Mouse (Mus musculus): ENCODE results near the gene Rmnd5a. TPM values are rescaled to one million over a fixed set of nuclear protein-coding genes. Genes with fewer than 3 reads are reported as not detected.
A peak's percentile ranks its signal among the peaks of the same experiment; 100 is the strongest.
"Not testable (repeated sequence)": the region's sequence is repeated elsewhere in the genome, so short reads cannot be mapped to it uniquely, and the experiment has no call there.

The Rmnd5a gene
- polyA plus RNA-seq, 1 experiment from 2014 or later: 13.9 TPM

DNA sequence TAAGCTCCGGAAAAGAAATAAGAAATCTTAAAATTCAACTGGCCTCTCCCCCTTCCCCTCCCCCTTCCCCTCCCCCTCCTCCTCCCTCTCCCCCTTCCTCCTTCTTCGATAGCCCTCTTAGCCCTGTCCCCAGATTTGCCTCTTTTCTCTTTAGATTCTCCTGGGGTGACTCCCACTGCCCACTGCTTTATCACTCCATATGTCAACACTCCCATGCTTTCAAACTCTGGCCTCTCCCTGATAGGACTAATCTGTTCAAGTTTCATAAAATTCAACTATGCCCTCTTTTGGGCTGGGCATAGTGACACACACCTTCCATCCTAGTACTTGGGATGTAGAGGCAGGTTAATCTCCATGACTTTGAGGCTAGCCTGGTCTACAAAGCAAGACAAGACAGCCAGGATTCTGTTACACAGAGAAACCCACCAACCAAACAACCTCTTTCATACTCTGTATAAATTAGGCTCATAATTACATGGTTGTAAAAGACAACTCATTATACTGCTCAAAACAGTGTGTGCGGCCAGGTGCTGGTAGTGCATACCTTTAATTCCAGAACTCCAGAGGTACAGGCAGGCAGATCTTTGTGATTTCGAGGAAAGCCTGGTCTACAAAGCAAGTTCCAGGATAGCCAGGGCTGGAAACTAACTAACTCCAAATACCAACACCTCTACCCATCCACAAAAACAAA is 31.5 kb upstream of the Rmnd5a start:
- no peak overlapping the region for H3K4me3 ChIP-seq (replicated peaks)
- ATAC-seq: peak; percentile 72
- H3K9ac ChIP-seq: no peak overlapping the region
- no peaks in the 10 kb centered on the region for H3K9me3 ChIP-seq
- no peaks in the 10 kb centered on the region for H3K27me3 ChIP-seq (replicated peaks)
- WGBS: 66% methylated on average over 4 of the region's 4 CpGs
- H3K27ac ChIP-seq: no peak overlapping the region
- no peaks in the 10 kb centered on the region; the same call in 1 of the 2 replicates for H3K4me1 ChIP-seq (replicated peaks)
- H3K4me2 ChIP-seq (replicated peaks): no peak overlapping the region
- H3K36me3 ChIP-seq: no peaks in the 10 kb centered on the region

DNA sequence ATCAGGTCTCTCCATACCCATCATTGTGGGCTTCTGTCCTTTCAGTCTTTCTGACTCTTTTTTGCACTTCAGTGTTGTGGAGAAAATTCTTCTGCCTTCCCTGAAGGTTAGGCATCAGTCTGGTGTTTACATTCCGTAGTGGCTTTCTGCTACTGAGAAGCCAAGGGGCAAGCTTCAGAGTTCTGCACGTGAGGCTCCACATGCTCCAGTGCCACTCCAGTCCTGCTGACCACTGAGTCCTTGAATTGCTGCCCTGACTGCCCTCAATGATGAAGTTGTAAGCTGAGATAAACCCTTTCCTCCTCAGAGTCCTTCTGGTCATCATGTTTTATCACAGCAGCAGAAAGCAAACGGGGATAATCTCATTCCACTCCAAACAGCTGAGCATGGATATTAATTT is 28.9 kb upstream of the Rmnd5a start:
- Histone ChIP-seq H3K4me1 (replicated peaks) (no peaks in the 10 kb centered on the region; the same call in 1 of the 2 replicates), H3K9ac (no peak overlapping the region), H3K27me3 (replicated peaks) (no peaks in the 10 kb centered on the region), H3K4me2 (replicated peaks) (no peak overlapping the region), H3K9me3 (no peaks in the 10 kb centered on the region), H3K27ac (no peak overlapping the region), H3K4me3 (replicated peaks) (no peak overlapping the region), H3K36me3 (no peaks in the 10 kb centered on the region)
- WGBS: 19% methylated on average over 3 of the region's 3 CpGs
- no peak for ATAC-seq

DNA sequence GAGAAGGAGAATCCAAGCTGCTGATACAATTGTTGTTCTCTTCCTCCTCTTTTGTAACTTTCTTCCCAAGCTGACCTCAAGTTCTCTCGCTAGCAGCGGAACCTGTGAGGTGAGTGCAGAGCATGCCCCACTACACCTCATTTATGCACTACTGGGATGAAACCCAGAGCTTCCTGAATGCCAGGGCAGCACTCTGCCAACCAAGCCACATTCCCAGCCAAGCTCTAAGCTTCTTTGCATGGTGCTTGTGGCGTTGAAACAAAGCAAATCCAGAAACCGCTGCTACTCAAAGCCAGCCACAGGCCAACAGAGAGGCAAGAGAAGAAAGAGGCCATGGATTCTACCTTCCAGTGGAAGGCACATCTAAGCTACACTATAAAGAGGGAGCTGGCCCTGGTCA is 27.3 kb upstream of the Rmnd5a start:
- 86% methylated on average over 4 of the region's 4 CpGs for WGBS

DNA sequence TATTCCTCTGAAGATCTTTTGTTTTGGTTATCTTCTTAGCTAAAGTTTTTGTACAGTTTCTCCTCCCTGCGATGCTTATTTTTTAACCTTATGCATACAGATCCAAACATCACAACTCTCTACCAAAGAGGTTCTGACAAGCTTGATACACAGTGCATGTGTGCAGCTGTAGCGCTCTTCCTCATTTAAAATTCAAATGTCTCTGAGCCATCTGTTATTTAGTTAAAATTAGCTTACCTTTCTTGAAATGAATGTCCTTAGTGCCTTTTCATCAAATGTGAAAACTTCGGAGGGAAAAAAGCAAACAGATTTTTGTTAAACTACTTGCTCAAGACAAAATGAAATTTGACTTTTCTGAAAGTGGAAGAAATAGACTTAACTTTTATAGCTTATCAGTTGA is 24.7 kb upstream of the Rmnd5a start:
- 86% methylated on average over 3 of the region's 3 CpGs for WGBS
- H3K9ac ChIP-seq: no peak overlapping the region
- no peaks in the 10 kb centered on the region; the same call in 1 of the 2 replicates for H3K4me1 ChIP-seq (replicated peaks)
- no peak for ATAC-seq
- H3K27ac ChIP-seq: no peak overlapping the region
- H3K4me2 ChIP-seq (replicated peaks): no peak overlapping the region
- no peaks in the 10 kb centered on the region for H3K27me3 ChIP-seq (replicated peaks)
- H3K36me3 ChIP-seq: no peaks in the 10 kb centered on the region
- H3K9me3 ChIP-seq: no peaks in the 10 kb centered on the region
- no peak overlapping the region for H3K4me3 ChIP-seq (replicated peaks)

More for the DNA sequence above, 27.3 kb upstream of the Rmnd5a start:
- H3K9ac ChIP-seq: no peak overlapping the region
- no peak for ATAC-seq
- no peak overlapping the region for H3K4me3 ChIP-seq (replicated peaks)
- H3K36me3 ChIP-seq: no peaks in the 10 kb centered on the region
- H3K4me2 ChIP-seq (replicated peaks): no peak overlapping the region
- no peaks in the 10 kb centered on the region for H3K9me3 ChIP-seq
- H3K4me1 ChIP-seq (replicated peaks): no peaks in the 10 kb centered on the region; the same call in 1 of the 2 replicates
- no peak overlapping the region for H3K27ac ChIP-seq
- H3K27me3 ChIP-seq (replicated peaks): no peaks in the 10 kb centered on the region

DNA sequence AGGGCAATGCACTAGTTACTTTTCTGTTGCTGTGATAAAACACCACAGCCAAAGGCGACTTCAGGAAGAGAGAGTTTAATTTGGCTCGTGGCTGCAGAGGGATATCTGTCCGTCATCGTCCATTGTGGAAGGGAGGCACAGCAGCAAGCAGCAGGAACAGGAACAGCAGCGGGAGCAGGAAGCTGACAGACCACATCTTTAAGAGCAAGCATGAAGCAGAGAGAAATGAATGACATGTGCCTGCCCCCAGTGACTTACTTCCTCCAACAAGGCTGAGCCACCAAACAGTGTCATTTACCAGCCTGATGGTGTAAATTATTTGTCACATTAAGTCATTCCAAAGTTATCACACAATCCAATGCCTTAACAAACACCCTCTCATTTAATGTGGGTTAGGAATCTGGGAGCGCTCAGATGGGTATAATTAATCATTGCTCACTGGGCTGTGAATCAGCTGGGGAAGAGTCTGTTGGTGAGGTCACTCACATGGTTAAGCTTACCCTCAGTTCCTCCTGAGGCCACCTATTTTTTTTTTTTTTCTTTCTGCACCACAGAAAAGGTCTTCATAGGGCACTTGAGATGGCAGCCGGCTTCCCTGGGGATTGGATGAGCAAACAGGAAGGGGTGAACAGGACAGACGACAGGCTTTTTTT is 17.6 kb upstream of the Rmnd5a start:
- H3K9ac ChIP-seq: no peak overlapping the region
- no peak overlapping the region for H3K4me3 ChIP-seq (replicated peaks)
- H3K4me1 ChIP-seq (replicated peaks): no peaks in the 10 kb centered on the region
- 72% methylated on average over 8 of the region's 8 CpGs for WGBS
- ATAC-seq: no peak
- no peaks in the 10 kb centered on the region for H3K9me3 ChIP-seq
- H3K27me3 ChIP-seq (replicated peaks): no peaks in the 10 kb centered on the region
- H3K36me3 ChIP-seq: no peaks in the 10 kb centered on the region
- no peak overlapping the region for H3K4me2 ChIP-seq (replicated peaks)
- H3K27ac ChIP-seq: no peak overlapping the region

DNA sequence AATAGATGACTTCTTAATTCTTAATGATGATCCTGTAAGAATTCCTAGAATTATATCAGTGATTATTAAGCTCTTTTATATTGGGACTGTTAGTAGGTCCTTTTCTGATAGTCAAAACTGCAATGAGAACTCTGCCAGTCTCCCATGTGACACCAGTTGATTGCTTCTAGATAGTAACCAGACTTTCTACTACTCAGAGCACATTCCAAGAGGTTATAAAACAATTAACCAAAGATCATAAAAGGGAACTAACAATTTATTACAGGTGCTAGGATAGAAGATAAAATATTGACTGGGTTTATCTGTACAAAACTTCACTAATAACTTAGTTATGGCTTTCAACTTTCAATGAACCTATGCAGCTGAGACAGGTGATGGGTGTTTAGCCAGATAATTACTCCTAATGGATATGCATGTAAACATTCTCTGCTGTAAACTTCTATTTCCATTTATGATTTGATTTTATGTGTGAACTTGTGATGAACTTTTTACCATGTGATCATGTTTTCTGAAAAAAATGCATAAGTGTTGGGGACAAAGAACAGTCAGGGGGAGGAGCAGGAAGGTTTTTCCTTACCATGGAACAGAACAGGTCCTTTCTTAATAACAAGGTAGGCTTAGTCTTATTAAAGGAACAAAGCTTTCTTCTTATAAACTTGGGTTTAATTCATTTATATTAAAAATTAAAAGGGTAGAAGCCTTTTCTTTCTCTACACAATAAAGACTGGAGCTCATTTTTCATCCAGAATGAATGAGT is 13.7 kb upstream of the Rmnd5a start:
- H3K27ac ChIP-seq; H3K27me3 ChIP-seq (replicated peaks); H3K9ac ChIP-seq; H3K36me3 ChIP-seq; H3K4me3 ChIP-seq (replicated peaks); H3K4me1 ChIP-seq (replicated peaks); H3K4me2 ChIP-seq (replicated peaks); H3K9me3 ChIP-seq: not testable (repeated sequence)
- peak; percentile 92 for ATAC-seq

DNA sequence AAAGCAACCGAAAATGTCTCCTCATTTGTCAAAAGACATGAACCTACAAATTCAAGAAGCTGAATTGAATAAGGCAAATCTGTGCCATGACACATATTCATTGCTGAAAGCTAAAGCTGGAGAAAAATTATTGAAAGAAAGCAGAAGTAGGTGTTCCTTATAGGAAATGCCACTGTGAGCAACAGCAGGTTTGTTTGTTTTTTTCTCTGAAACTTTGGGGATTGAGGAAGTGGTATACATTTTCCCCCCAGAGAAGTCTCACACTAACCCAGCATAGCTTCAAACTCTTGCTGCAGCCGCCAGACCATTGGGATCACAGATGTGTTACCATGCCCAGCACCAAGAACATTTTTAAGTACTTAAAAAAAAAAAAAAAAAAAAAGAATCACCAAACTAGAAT is 12.4 kb upstream of the Rmnd5a start:
- Histone ChIP-seq H3K36me3 (no peaks in the 10 kb centered on the region), H3K27me3 (replicated peaks) (no peaks in the 10 kb centered on the region), H3K4me1 (replicated peaks) (no peaks in the 10 kb centered on the region), H3K27ac (no peak overlapping the region), H3K4me3 (replicated peaks) (no peak overlapping the region), H3K4me2 (replicated peaks) (no peak overlapping the region), H3K9me3 (no peaks in the 10 kb centered on the region), H3K9ac (no peak overlapping the region)
- ATAC-seq: no peak
- WGBS: 67% methylated on average over 2 of the region's 2 CpGs

DNA sequence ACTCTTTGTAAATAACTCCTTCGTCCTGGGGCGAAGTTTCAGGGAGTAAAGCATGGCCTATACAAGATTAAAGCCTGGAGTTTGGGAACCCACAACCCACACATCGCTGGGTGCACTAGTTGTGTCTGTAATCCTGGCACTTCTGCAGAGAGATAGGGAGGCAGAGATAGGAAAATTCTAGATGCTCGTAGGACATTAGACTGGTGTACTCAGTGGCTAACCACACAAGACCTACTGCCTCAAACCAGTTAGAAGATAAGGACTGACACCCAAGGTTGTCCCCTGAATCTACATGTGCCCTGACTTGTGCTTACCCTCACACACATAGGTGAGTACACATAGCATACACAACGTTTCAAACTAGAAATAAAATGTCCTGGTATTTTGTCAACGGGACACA is 5.1 kb upstream of the Rmnd5a start:
- Histone ChIP-seq H3K9ac (no peak overlapping the region), H3K36me3 (no peaks in the 10 kb centered on the region), H3K4me3 (replicated peaks) (no peak overlapping the region), H3K27me3 (replicated peaks) (no peaks in the 10 kb centered on the region), H3K4me1 (replicated peaks) (peaks cover 6% of the 10 kb centered on the region; the same call in 1 of the 2 replicates), H3K27ac (no peak overlapping the region), H3K9me3 (no peaks in the 10 kb centered on the region), H3K4me2 (replicated peaks) (no peak overlapping the region)
- no peak for ATAC-seq
- WGBS: 82% methylated on average over 6 of the region's 6 CpGs

DNA sequence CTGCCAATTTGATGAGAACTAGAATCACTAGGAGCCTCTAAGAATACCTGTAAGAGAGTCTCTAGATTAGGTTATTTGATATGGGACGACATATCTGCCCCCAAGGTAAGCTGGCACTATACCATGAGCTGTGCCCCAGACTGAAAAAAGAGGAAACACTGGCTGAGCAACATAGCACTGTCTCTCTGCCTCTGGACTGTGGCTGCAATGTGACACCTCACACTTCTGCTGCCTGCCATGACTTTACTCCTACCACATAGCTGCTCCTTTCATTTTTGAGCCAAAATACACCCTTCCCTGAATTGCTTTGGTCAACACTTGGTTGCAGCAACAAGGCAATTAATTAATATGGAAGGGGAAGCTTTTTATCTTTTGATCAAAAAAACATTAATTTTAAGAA is 4.3 kb upstream of the Rmnd5a start:
- H3K4me3 ChIP-seq (replicated peaks): no peak overlapping the region
- H3K4me2 ChIP-seq (replicated peaks): no peak overlapping the region
- WGBS: 73% methylated on average over 1 of the region's 1 CpGs
- H3K36me3 ChIP-seq: no peaks in the 10 kb centered on the region
- H3K4me1 ChIP-seq (replicated peaks): peaks cover 6% of the 10 kb centered on the region; the same call in 1 of the 2 replicates
- no peaks in the 10 kb centered on the region for H3K9me3 ChIP-seq
- H3K9ac ChIP-seq: no peak overlapping the region
- ATAC-seq: no peak
- H3K27me3 ChIP-seq (replicated peaks): no peaks in the 10 kb centered on the region
- no peak overlapping the region for H3K27ac ChIP-seq

DNA sequence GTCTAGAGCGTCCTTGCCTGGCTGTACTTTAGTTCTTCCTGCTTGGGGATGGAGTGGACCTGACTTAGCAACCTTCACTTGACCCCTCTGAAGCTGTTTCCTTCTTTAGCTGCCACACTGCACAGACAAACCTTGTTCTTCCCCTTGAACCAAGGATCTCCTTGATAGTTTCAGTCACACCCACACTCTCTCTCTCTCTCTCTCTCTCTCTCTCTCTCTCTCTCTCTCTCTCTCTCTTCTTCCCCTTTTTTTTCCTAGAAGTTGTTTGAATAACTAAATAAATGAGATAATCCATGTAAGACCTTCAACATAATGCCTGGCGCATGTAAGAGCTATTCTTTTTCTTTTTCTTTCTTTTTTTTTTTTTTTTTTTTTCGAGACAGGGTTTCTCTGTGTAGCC is 1.7 kb upstream of the Rmnd5a start:
- Histone ChIP-seq H3K36me3 (no peaks in the 10 kb centered on the region), H3K27me3 (replicated peaks) (no peaks in the 10 kb centered on the region), H3K9ac (no peak overlapping the region), H3K9me3 (no peaks in the 10 kb centered on the region), H3K4me1 (replicated peaks) (peaks cover 20% of the 10 kb centered on the region), H3K27ac (no peak overlapping the region), H3K4me2 (replicated peaks) (no peak overlapping the region), H3K4me3 (replicated peaks) (no peak overlapping the region)
- WGBS: 83% methylated on average over 2 of the region's 3 CpGs
- ATAC-seq: no peak

DNA sequence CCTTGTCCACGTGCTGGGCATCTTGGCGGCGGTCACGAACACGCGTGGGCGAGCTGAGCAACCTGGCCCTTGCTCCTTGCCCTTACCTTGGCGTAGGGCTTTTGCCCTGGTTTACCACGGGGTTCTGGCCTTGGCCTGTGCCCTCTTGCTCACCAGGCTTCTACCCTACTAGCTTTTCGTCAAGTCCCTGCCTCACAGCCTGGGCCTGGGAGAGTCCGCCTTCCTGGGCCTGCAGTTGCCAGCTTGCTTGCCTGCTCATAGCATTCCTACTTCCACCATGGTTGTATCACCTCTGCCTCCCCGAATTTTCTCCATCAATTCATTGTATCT is 779 bp upstream of the Rmnd5a start:
- peak overlapping the region; percentile 98 for H3K27ac ChIP-seq
- no peaks in the 10 kb centered on the region for H3K27me3 ChIP-seq (replicated peaks)
- 0 out of 2 replicates have a peak, but pooled peaks have one; percentile 4 for ATAC-seq
- H3K4me1 ChIP-seq (replicated peaks): peaks cover 27% of the 10 kb centered on the region
- H3K4me2 ChIP-seq (replicated peaks): peak overlapping the region; percentile 94
- H3K4me3 ChIP-seq (replicated peaks): peak overlapping the region; percentile 93
- H3K9me3 ChIP-seq: no peaks in the 10 kb centered on the region
- H3K36me3 ChIP-seq: no peaks in the 10 kb centered on the region
- H3K9ac ChIP-seq: peak overlapping the region; percentile 70
- WGBS: 4% methylated on average over 12 of the region's 12 CpGs

DNA sequence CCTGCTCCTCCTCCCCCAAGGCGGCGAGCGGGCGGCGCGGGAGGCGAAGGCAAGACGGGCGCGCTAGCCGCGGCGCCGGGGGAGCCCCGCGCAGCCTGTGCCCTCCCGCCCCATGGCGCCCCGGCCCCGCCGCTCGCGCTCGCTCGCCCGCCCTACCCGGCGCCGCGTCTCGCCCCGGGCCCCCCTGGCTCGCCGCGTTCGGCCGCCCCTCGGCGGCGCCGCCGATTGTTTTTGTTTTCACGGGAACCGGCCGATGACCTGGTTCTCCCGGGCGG is 283 bp downstream of the Rmnd5a start:
- no peaks in the 10 kb centered on the region for H3K27me3 ChIP-seq (replicated peaks)
- peak overlapping the region; percentile 66 for H3K4me2 ChIP-seq (replicated peaks)
- WGBS: under 1% methylated on average over 35 of the region's 47 CpGs
- peak; percentile 52 for ATAC-seq
- H3K27ac ChIP-seq: peak overlapping the region; percentile 97
- H3K4me3 ChIP-seq (replicated peaks): peak overlapping the region; percentile 93
- no peaks in the 10 kb centered on the region for H3K36me3 ChIP-seq
- peak overlapping the region; percentile 91 for H3K9ac ChIP-seq
- peaks cover 27% of the 10 kb centered on the region for H3K4me1 ChIP-seq (replicated peaks)
- no peaks in the 10 kb centered on the region for H3K9me3 ChIP-seq
